Mouse (Mus musculus) megakaryocyte, embryonic 14.5 days (primary cell): ENCODE measurements at regions not wholly inside any gene's neighbourhood (a gene's known extent, or its start where the extent isn't known, plus 50 kb on each side); places are given as distances from the start of the nearest gene placed in this dataset.

Source experiments
- H3K27me3 ChIP-seq: replicated peaks from 2 replicates; pipeline ENCODE3; 2012; ENCODE audit warnings: inconsistent platforms
- H3K36me3 ChIP-seq: replicated peaks from 2 replicates; pipeline ENCODE3; 2012; ENCODE audit warnings: low read length, inconsistent platforms, mixed read lengths
- H3K4me1 ChIP-seq: 2 replicates; pipeline ENCODE4 v1.6.1; 2012; ENCODE audit warnings: inconsistent platforms
- H3K4me3 ChIP-seq: replicated peaks from 2 replicates; pipeline ENCODE3; 2012; ENCODE audit warnings: moderate library complexity, mild to moderate bottlenecking, inconsistent platforms
- H3K9me3 ChIP-seq: 2 replicates; pipeline ENCODE4 v1.6.1; 2012; ENCODE audit warnings: inconsistent platforms
- FLI1 ChIP-seq: IDR thresholded peaks from 2 replicates; pipeline ENCODE4 v1.6.1; 2012; ENCODE audit warnings: low read length, inconsistent platforms, mixed read lengths
- GATA1 ChIP-seq: IDR thresholded peaks from 3 replicates; pipeline ENCODE4 v1.6.1; 2012; ENCODE audit warnings: mixed read lengths, low read length, inconsistent platforms, borderline replicate concordance

- Histone ChIP-seq H3K9me3 (no peaks in the 10 kb centered on the region), H3K36me3 (no peaks in the 10 kb centered on the region), H3K4me1 (no peaks in the 10 kb centered on the region), H3K27me3 (no peaks in the 10 kb centered on the region), H3K4me3 (no peak overlapping the region)
- TF ChIP-seq GATA1 (no peak), FLI1 (no peak)
Measured at GRCm38 (mm10) chr13:83175086-83175485, 328.7 kb upstream of the Mef2c start.

- Histone ChIP-seq H3K27me3 (no peaks in the 10 kb centered on the region), H3K9me3 (no peaks in the 10 kb centered on the region), H3K4me1 (no peaks in the 10 kb centered on the region; the same call in 1 of the 2 replicates), H3K36me3 (no peaks in the 10 kb centered on the region), H3K4me3 (no peak overlapping the region)
- TF ChIP-seq FLI1 (no peak), GATA1 (no peak)
Measured at GRCm38 (mm10) chr13:83201931-83202671, 301.7 kb upstream of the Mef2c start.

GRCm38 (mm10) chr13:83206622-83207021, 297.2 kb upstream of the Mef2c start:
- Histone ChIP-seq H3K27me3 (no peaks in the 10 kb centered on the region), H3K9me3 (no peaks in the 10 kb centered on the region), H3K4me3 (no peak overlapping the region), H3K36me3 (no peaks in the 10 kb centered on the region), H3K4me1 (peaks cover 19% of the 10 kb centered on the region)
- TF ChIP-seq FLI1 (no peak), GATA1 (no peak)

GRCm38 (mm10) chr13:83207513-83207912, 296.3 kb upstream of the Mef2c start:
- H3K27me3 ChIP-seq, result no peaks in the 10 kb centered on the region
- H3K9me3 ChIP-seq, result no peaks in the 10 kb centered on the region
- peaks cover 19% of the 10 kb centered on the region for H3K4me1 ChIP-seq
- no peaks in the 10 kb centered on the region for H3K36me3 ChIP-seq
- H3K4me3 ChIP-seq, result no peak overlapping the region
- TF ChIP-seq FLI1 (no peak), GATA1 (no peak)

- Histone ChIP-seq H3K27me3 (no peaks in the 10 kb centered on the region), H3K4me3 (no peak overlapping the region), H3K36me3 (no peaks in the 10 kb centered on the region), H3K9me3 (no peaks in the 10 kb centered on the region), H3K4me1 (peaks cover 20% of the 10 kb centered on the region)
- TF ChIP-seq FLI1 (no peak), GATA1 (no peak)
Measured at GRCm38 (mm10) chr13:83208111-83208510, 295.7 kb upstream of the Mef2c start.

- Histone ChIP-seq H3K4me3 (no peak overlapping the region), H3K4me1 (peaks cover 24% of the 10 kb centered on the region), H3K9me3 (no peaks in the 10 kb centered on the region), H3K36me3 (no peaks in the 10 kb centered on the region), H3K27me3 (no peaks in the 10 kb centered on the region)
- TF ChIP-seq GATA1 (no peak), FLI1 (no peak)
Measured at GRCm38 (mm10) chr13:83214811-83215210, 289.0 kb upstream of the Mef2c start.

GRCm38 (mm10) chr13:83216454-83216853, 287.4 kb upstream of the Mef2c start:
- Histone ChIP-seq H3K4me1 (peaks cover 24% of the 10 kb centered on the region), H3K27me3 (no peaks in the 10 kb centered on the region), H3K36me3 (no peaks in the 10 kb centered on the region), H3K4me3 (no peak overlapping the region), H3K9me3 (no peaks in the 10 kb centered on the region)
- TF ChIP-seq GATA1 (no peak), FLI1 (no peak)

- no peaks in the 10 kb centered on the region for H3K27me3 ChIP-seq
- H3K4me1 ChIP-seq, result peaks cover 11% of the 10 kb centered on the region
- H3K36me3 ChIP-seq, result no peaks in the 10 kb centered on the region
- H3K9me3 ChIP-seq, result no peaks in the 10 kb centered on the region
- no peak overlapping the region for H3K4me3 ChIP-seq
- TF ChIP-seq GATA1 (no peak), FLI1 (no peak)
Measured at GRCm38 (mm10) chr13:83252452-83252851, 251.4 kb upstream of the Mef2c start.

GRCm38 (mm10) chr13:83266591-83266990, 237.2 kb upstream of the Mef2c start:
- no peaks in the 10 kb centered on the region for H3K27me3 ChIP-seq
- peaks cover 27% of the 10 kb centered on the region for H3K4me1 ChIP-seq
- TF ChIP-seq GATA1 (no peak), FLI1 (no peak)
- no peaks in the 10 kb centered on the region for H3K9me3 ChIP-seq
- no peak overlapping the region for H3K4me3 ChIP-seq
- H3K36me3 ChIP-seq, result no peaks in the 10 kb centered on the region

- no peak for TF ChIP-seq FLI1
- TF ChIP-seq GATA1, result no peak
- no peaks in the 10 kb centered on the region for H3K9me3 ChIP-seq
- H3K27me3 ChIP-seq, result no peaks in the 10 kb centered on the region
- peaks cover 27% of the 10 kb centered on the region for H3K4me1 ChIP-seq
- H3K4me3 ChIP-seq, result peak overlapping the region; percentile 82
- H3K36me3 ChIP-seq, result no peaks in the 10 kb centered on the region
Measured at GRCm38 (mm10) chr13:83268663-83269062, 235.2 kb upstream of the Mef2c start.
